Mouse (Mus musculus) stomach, postnatal 0 days (tissue): ENCODE results near the gene Uvrag. TPM values are rescaled to one million over a fixed set of nuclear protein-coding genes. Genes with fewer than 3 reads are reported as not detected.
A peak's percentile ranks its signal among the peaks of the same experiment; 100 is the strongest.

Experiments used
- ATAC-seq: fragments of 200-750 bp; cut with Nextera tagmentation; 2 replicates; pipeline ENCODE4 v1.8.0; 2017; ENCODE audit not compliant: low FRiP score, low TSS enrichment
- DNase-seq: peaks from one replicate; pipeline ENCODE4 v3.0.0-alpha.2; 2016; ENCODE audit warnings: low spot score
- H3K27ac ChIP-seq: fragments of 300-500 bp; sonication (generic); replicated peaks from 2 replicates; pipeline ENCODE4 v1.5.1; 2014; ENCODE audit warnings: mild to moderate bottlenecking, control low read depth
- H3K27me3 ChIP-seq: fragments of 300-500 bp; sonication (generic); 2 replicates; pipeline ENCODE4 v1.6.1; 2014; ENCODE audit warnings: low read length; ENCODE audit not compliant: control insufficient read depth, insufficient read depth
- H3K36me3 ChIP-seq: fragments of 300-500 bp; sonication (generic); 2 replicates; pipeline ENCODE4 v1.6.1; 2014; ENCODE audit warnings: low read length, mixed read lengths; ENCODE audit not compliant: control insufficient read depth, insufficient read depth
- H3K4me1 ChIP-seq: fragments of 300-500 bp; sonication (generic); replicated peaks from 2 replicates; pipeline ENCODE4 v1.6.1; 2014; ENCODE audit warnings: antibody characterized with exemption; ENCODE audit not compliant: control insufficient read depth, insufficient read depth
- H3K4me2 ChIP-seq: fragments of 300-500 bp; sonication (generic); replicated peaks from 2 replicates; pipeline ENCODE4 v1.6.1; 2014; ENCODE audit warnings: low read depth, mild to moderate bottlenecking, control low read depth, moderate library complexity
- H3K4me3 ChIP-seq: fragments of 300-500 bp; sonication (generic); 2 replicates; pipeline ENCODE4 v1.5.1; 2014; ENCODE audit warnings: low read depth, low read length, control low read depth
- H3K9ac ChIP-seq: fragments of 300-500 bp; sonication (generic); 2 replicates; pipeline ENCODE4 v1.6.1; 2014; ENCODE audit warnings: mild to moderate bottlenecking, low read length, control low read depth, mixed read lengths
- H3K9me3 ChIP-seq: fragments of 300-500 bp; sonication (generic); 2 replicates; pipeline ENCODE4 v1.6.1; 2016; ENCODE audit warnings: low read length; ENCODE audit not compliant: control insufficient read depth
- CTCF ChIP-seq: IDR thresholded peaks from 2 replicates; pipeline ENCODE4 v1.5.1; 2016; ENCODE audit warnings: antibody characterized with exemption, low read depth, mild to moderate bottlenecking, moderate library complexity
- EP300 ChIP-seq: optimal IDR thresholded peaks from 2 replicates; pipeline ENCODE3; 2016; ENCODE audit warnings: antibody characterized with exemption
- WGBS: fragments of 180-500 bp; shearing (Covaris S2); extraction: QIAGEN DNeasy Blood & Tissue Kit; methylation state at CpG from one replicate; pipeline ENCODE4 v1.1.7; 2014; 5-methylcytosine and 5-hydroxymethylcytosine counted together
- polyA plus RNA-seq: library from polyadenylated mRNA; unstranded; fragments of >200 nt; fragmentation: Nextera tagmentation; extraction: Ambion mirVana; gene quantifications from 2 replicates; pipeline ENCODE4 v1.2.1, GENCODE M21; 2015

Gene Uvrag
- polyA plus RNA-seq, 1 experiment from 2014 or later: 9.8 TPM

GRCm38 (mm10) chr7:99025265-99025664, 115.7 kb downstream of the Uvrag start:
- peaks cover 2% of the 10 kb centered on the region; the same call in 1 of the 2 replicates for H3K4me1 ChIP-seq
- no peaks in the 10 kb centered on the region for H3K36me3 ChIP-seq
- H3K27ac ChIP-seq: no peak overlapping the region
- H3K27me3 ChIP-seq: no peaks in the 10 kb centered on the region
- no peak for TF ChIP-seq CTCF
- no peak for TF ChIP-seq EP300
- no peak overlapping the region for H3K9ac ChIP-seq
- no peaks in the 10 kb centered on the region for H3K9me3 ChIP-seq
- no peak for DNase-seq
- no peak overlapping the region for H3K4me3 ChIP-seq
- no peak for ATAC-seq
- WGBS: 87% methylated on average over 7 of the region's 7 CpGs
- no peak overlapping the region for H3K4me2 ChIP-seq

DNA sequence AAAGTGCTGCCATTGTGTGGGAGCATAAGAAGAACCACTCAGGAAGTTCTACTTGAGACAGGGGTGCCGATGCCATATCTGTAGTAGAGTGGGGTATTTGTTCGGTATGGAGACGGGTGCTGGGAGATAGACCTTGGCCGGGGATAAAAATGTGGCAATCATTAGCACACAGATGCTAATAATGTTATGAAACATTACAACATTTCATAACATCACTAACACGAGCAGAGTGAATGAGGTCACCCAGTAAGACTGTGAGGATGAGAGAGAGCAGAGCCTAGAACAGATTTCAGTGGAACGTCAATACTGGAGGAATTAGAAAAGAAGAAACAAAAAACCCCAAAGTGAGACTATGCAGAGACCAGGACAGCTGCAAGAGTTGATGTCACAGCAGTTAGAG, 116.2 kb downstream of the Uvrag start:
- no peak for DNase-seq
- Histone ChIP-seq H3K27ac (no peak overlapping the region), H3K9ac (no peak overlapping the region), H3K36me3 (no peaks in the 10 kb centered on the region), H3K27me3 (no peaks in the 10 kb centered on the region), H3K4me2 (no peak overlapping the region), H3K9me3 (no peaks in the 10 kb centered on the region), H3K4me3 (no peak overlapping the region), H3K4me1 (peaks cover 5% of the 10 kb centered on the region; the same call in 1 of the 2 replicates)
- ATAC-seq: no peak
- no peak for TF ChIP-seq EP300
- TF ChIP-seq CTCF: no peak
- 85% methylated on average over 6 of the region's 6 CpGs for WGBS

GRCm38 (mm10) chr7:99023931-99024330, 117.0 kb downstream of the Uvrag start:
- H3K4me2 ChIP-seq: no peak overlapping the region
- DNase-seq (no peak), ATAC-seq (no peak)
- H3K9me3 ChIP-seq: no peaks in the 10 kb centered on the region
- H3K4me1 ChIP-seq: peaks cover 5% of the 10 kb centered on the region; the same call in 1 of the 2 replicates
- H3K9ac ChIP-seq: no peak overlapping the region
- no peak overlapping the region for H3K27ac ChIP-seq
- no peak overlapping the region for H3K4me3 ChIP-seq
- TF ChIP-seq EP300 (no peak), CTCF (no peak)
- H3K36me3 ChIP-seq: no peaks in the 10 kb centered on the region
- WGBS: 59% methylated on average over 3 of the region's 3 CpGs
- H3K27me3 ChIP-seq: no peaks in the 10 kb centered on the region

DNA sequence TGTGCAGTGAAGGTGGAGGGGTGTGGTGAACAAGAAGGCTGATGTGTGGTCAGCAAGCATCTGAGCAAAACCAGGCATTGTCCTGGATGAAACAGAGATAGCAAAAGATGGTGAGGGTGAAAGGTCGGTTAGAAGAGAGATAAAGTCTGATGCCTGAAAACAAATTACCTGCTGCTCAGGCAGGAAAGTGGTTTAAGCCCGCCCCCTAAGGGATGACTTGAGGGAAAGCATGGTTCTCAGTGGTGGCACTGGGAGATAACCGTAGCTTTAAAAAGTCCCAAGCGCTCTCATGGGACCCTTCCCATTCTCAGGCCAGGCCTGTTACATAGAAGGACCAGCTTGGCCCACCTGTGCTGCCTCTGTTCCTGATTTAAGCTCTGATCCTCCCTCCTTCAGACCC, 119.7 kb downstream of the Uvrag start:
- Histone ChIP-seq H3K4me2 (no peak overlapping the region), H3K27me3 (no peaks in the 10 kb centered on the region), H3K27ac (no peak overlapping the region), H3K4me3 (no peak overlapping the region), H3K4me1 (peaks cover 5% of the 10 kb centered on the region; the same call in 1 of the 2 replicates), H3K9ac (no peak overlapping the region), H3K9me3 (no peaks in the 10 kb centered on the region), H3K36me3 (no peaks in the 10 kb centered on the region)
- ATAC-seq: no peak
- DNase-seq: no peak
- TF ChIP-seq CTCF (peak; percentile 62), EP300 (no peak)
- WGBS: 47% methylated on average over 4 of the region's 4 CpGs

DNA sequence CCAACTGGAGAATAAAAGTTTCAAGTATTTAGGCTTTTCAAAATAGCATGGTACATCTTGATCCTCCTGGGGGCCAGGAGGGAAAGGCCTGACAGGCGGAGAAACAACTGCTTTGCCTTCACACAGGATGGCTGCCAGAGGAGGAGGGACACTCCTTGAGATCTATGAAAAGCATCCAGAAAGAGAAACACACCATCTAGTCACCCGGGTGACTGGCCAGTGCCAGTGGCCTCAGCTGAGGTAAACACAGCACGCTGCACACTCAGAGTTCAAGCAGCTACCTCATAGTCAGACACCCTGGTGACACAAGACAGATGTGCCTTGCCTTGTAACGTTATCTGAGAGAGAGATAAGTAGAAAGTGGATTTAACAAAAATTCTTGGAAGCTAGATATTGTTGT, 120.6 kb downstream of the Uvrag start:
- WGBS: 15% methylated on average over 4 of the region's 4 CpGs
- Histone ChIP-seq H3K9me3 (no peaks in the 10 kb centered on the region), H3K4me2 (no peak overlapping the region), H3K4me1 (peaks cover 5% of the 10 kb centered on the region; the same call in 1 of the 2 replicates), H3K27me3 (no peaks in the 10 kb centered on the region), H3K36me3 (no peaks in the 10 kb centered on the region), H3K9ac (no peak overlapping the region), H3K27ac (no peak overlapping the region), H3K4me3 (no peak overlapping the region)
- DNase-seq (no peak), ATAC-seq (no peak)
- no peak for TF ChIP-seq EP300
- TF ChIP-seq CTCF: no peak

DNA sequence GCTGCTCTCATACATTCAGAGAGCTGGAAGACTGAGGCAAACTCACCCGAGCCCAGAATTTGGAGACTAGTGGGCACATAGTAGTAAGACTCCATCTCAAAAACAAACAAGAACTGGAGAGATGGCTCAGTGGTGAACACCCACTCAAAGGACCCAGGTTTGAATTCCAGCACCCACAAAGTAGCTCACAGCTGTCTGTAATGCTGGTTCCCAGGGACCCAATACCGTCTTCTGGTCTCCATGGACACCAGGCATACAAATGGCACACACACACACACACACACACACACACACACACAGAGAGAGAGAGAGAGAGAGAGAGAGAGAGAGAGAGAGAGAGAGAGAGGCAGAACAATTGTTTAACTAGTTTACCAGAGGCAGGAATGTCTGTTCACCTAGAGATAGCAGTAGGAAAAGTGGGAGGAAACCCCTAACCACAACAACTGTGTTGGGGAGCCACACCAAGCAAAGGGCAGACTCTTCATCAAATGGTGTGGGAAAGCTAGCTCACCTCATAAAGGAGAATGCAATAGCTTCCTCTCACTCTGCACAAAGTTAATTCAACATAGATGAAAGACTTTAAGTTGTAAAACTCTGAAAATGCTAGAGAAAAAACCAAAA, 123.6 kb downstream of the Uvrag start:
- H3K4me2 ChIP-seq: no peak overlapping the region
- H3K9me3 ChIP-seq: no peaks in the 10 kb centered on the region
- H3K9ac ChIP-seq: no peak overlapping the region
- ATAC-seq: no peak
- peaks cover 5% of the 10 kb centered on the region; the same call in 1 of the 2 replicates for H3K4me1 ChIP-seq
- TF ChIP-seq EP300: no peak
- no peak for TF ChIP-seq CTCF
- no peaks in the 10 kb centered on the region for H3K27me3 ChIP-seq
- H3K36me3 ChIP-seq: no peaks in the 10 kb centered on the region
- 72% methylated on average over 2 of the region's 2 CpGs for WGBS
- H3K27ac ChIP-seq: no peak overlapping the region
- H3K4me3 ChIP-seq: no peak overlapping the region
- DNase-seq: no peak
